Mouse (Mus musculus) bone marrow macrophage, adult 2 months (primary cell): ENCODE results near the gene Sept9.

ENCODE experiments used
- CTCF ChIP-seq: IDR thresholded peaks from 2 replicates; pipeline ENCODE4 v1.5.1; 2012; ENCODE audit warnings: low read depth, mild to moderate bottlenecking, low read length, moderate library complexity
- POLR2A ChIP-seq: IDR thresholded peaks from 2 replicates; pipeline ENCODE4 v1.6.1; 2012; ENCODE audit warnings: mild to moderate bottlenecking, low read depth, low read length, borderline replicate concordance

DNA sequence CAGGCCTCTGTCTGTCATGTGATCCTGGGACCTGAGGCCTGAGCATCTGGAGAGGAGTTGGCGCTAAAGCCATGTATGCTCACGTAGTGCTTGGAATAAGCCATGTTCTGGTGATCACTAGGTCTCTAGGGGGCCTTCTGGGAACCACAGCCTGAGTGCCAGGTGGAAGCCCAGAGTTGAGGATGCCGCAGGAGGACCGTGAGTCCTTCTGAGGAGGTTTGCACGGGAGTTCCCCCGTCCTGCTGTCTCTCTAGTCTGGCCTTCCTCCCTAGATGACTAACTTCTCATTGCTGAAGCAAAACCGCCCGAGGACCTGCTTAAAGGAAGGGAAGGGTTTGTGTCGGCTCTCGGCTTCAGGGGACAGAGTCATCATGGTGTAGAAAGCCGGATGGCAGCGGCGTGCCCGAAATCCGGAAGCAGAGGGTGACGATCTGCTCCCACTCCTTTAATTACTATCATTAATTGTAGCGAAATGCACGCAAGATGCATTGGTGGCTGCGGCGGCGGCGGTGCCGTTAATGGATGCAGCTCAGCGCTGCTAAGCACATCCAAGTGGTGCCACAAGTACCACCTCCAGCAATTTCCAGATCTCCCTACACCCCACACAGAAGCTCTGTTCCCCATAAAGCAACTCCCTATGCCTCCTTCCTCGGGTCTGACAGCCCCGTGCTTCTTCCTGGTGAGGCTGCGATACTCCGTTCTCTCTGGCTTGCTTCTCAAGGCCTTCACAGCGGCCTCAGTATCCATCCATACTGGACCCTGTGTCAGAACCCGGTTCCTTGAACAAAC, 92.0 kb downstream of the Sept9 start:
- no peak for TF ChIP-seq CTCF
- no peak for TF ChIP-seq POLR2A
